Mouse (Mus musculus) hindbrain, postnatal 0 days (tissue): Measurements from ENCODE around the gene Qrsl1. TPM values are rescaled to one million over a fixed set of nuclear protein-coding genes. Genes with fewer than 3 reads are reported as not detected.

Experiments used
- ATAC-seq: fragments of 200-750 bp; cut with Nextera tagmentation; 2 replicates; pipeline ENCODE4 v1.8.0; 2017; ENCODE audit warnings: mild to moderate bottlenecking, moderate TSS enrichment, moderate library complexity
- DNase-seq: peaks from one replicate; pipeline ENCODE4 v3.0.0-alpha.2; 2015; ENCODE audit warnings: low spot score
- H3K27ac ChIP-seq: fragments of 300-500 bp; sonication (generic); 2 replicates; pipeline ENCODE4 v1.5.1; 2014; ENCODE audit warnings: mild to moderate bottlenecking
- H3K27me3 ChIP-seq: fragments of 300-500 bp; sonication (generic); 2 replicates; pipeline ENCODE4 v1.6.1; 2014; ENCODE audit warnings: low read length, mixed read lengths; ENCODE audit not compliant: insufficient read depth
- H3K36me3 ChIP-seq: fragments of 300-500 bp; sonication (generic); 2 replicates; pipeline ENCODE4 v1.6.1; 2014; ENCODE audit warnings: low read length, mixed read lengths; ENCODE audit not compliant: insufficient read depth
- H3K4me1 ChIP-seq: fragments of 300-500 bp; sonication (generic); 2 replicates; pipeline ENCODE4 v1.6.1; 2014; ENCODE audit warnings: antibody characterized with exemption, low read length, mixed read lengths; ENCODE audit not compliant: insufficient read depth
- H3K4me2 ChIP-seq: fragments of 300-500 bp; sonication (generic); 2 replicates; pipeline ENCODE4 v1.6.1; 2014; ENCODE audit warnings: low read depth, mild to moderate bottlenecking, low read length, moderate library complexity, mixed read lengths
- H3K4me3 ChIP-seq: fragments of 300-500 bp; sonication (generic); 2 replicates; pipeline ENCODE4 v1.5.1; 2014; ENCODE audit warnings: low read length
- H3K9ac ChIP-seq: fragments of 300-500 bp; sonication (generic); replicated peaks from 2 replicates; pipeline ENCODE4 v1.6.1; 2014; ENCODE audit warnings: mild to moderate bottlenecking, low read length, moderate library complexity, mixed read lengths
- H3K9me3 ChIP-seq: fragments of 300-500 bp; sonication (generic); 2 replicates; pipeline ENCODE4 v1.6.1; 2016; ENCODE audit warnings: low read length, mixed read lengths
- CTCF ChIP-seq: IDR thresholded peaks from 2 replicates; pipeline ENCODE4 v1.5.1; 2016; ENCODE audit warnings: antibody characterized with exemption, control low read depth, low read depth
- WGBS: fragments of 180-500 bp; shearing (Covaris S2); extraction: QIAGEN DNeasy Blood & Tissue Kit; methylation state at CpG from one replicate; pipeline ENCODE4 v1.1.7; 2014; 5-methylcytosine and 5-hydroxymethylcytosine counted together
- polyA plus RNA-seq: library from polyadenylated mRNA; unstranded; fragments of >200 nt; fragmentation: Nextera tagmentation; extraction: Ambion mirVana; gene quantifications from 2 replicates; pipeline ENCODE4 v1.2.1, GENCODE M21; 2015
- total RNA-seq: library from RNA; depleted of rRNA; stranded (reverse); fragments of >200 nt; gene quantifications from 2 replicates; pipeline ENCODE4 v1.2.3, GENCODE M21; 2014; rRNA removed

Qrsl1 gene
- total and polyA plus RNA-seq, 2 experiments from 2014 or later = 19.0 to 20.1 TPM

DNA sequence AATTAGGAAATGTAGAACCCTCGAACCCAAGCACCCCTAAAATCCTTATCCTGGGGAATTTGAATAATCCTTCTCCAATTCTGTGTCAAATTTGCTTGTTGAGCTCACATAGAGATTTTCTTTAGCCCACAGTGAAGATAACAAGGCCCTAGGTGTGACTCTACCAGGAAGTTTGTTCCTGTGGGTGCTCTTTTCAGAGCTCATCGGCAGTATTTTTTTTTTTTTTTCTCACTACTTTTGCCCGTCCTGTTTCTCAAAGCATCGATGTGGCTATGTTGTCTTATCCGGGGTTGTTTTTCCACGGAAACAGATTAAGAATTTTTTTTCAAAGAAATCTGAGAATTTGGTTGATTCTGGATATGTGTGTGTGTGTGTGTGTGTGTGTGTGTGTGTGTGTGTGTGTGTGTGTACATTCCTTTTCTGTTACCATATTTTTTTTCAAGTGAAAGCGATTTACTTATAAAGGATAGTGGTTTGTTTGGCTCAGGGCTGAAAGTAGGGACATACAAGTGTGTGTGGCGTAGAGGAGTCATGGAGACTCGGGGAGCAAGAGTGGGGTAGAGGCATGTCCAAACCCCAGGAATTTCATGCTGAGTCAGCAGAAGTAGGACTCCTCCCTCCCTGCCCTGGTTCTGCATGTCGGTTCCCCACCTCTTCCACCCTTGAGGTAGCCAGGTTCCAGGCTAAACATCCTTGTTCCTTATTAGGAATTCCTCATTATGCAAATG, 73.4 kb downstream of the Qrsl1 start:
- DNase-seq = no peak
- Histone ChIP-seq H3K9me3 (no peaks in the 10 kb centered on the region), H3K4me2 (no peak overlapping the region), H3K36me3 (no peaks in the 10 kb centered on the region), H3K4me3 (no peak overlapping the region), H3K27ac (no peak overlapping the region), H3K27me3 (no peaks in the 10 kb centered on the region), H3K4me1 (no peaks in the 10 kb centered on the region), H3K9ac (no peak overlapping the region)
- no peak for TF ChIP-seq CTCF
- no peak for ATAC-seq
- 95% methylated on average over 10 of the region's 10 CpGs for WGBS

- H3K27me3 ChIP-seq = no peaks in the 10 kb centered on the region
- H3K36me3 ChIP-seq = no peaks in the 10 kb centered on the region
- ATAC-seq (no peak), DNase-seq (no peak)
- H3K4me1 ChIP-seq = no peaks in the 10 kb centered on the region
- no peak overlapping the region for H3K4me3 ChIP-seq
- no peaks in the 10 kb centered on the region for H3K9me3 ChIP-seq
- no peak overlapping the region for H3K4me2 ChIP-seq
- H3K27ac ChIP-seq = no peak overlapping the region
- TF ChIP-seq CTCF = no peak
- 82% methylated on average over 14 of the region's 14 CpGs for WGBS
- H3K9ac ChIP-seq = no peak overlapping the region
These were observed 74.5 kb downstream of the Qrsl1 start for GRCm38 (mm10) chr10:43826773-43827621.

DNA sequence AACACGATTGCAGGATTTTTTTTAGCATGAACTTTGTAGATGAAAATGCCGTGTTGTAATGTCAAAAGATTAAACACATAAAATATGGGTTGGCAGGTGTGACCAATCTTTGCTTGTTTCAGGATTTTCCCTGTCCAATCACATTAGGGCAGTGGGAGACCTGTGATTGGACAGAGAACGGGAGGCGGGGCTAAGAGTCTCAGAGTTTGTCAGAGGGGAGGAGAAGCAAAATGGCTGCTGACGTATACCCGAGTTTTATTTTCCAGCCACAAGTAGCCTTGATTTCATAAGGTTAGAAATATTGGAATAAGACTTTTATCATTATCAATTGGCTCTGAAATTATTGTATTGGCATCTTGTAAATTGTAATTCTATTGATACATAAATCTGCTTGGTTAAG, 75.8 kb downstream of the Qrsl1 start:
- ATAC-seq (no peak), DNase-seq (no peak)
- Histone ChIP-seq H3K27ac (no peak overlapping the region), H3K9ac (no peak overlapping the region), H3K9me3 (no peaks in the 10 kb centered on the region), H3K27me3 (no peaks in the 10 kb centered on the region), H3K36me3 (no peaks in the 10 kb centered on the region), H3K4me2 (no peak overlapping the region), H3K4me3 (no peak overlapping the region), H3K4me1 (no peaks in the 10 kb centered on the region)
- WGBS = 94% methylated on average over 6 of the region's 6 CpGs
- TF ChIP-seq CTCF = no peak

DNA sequence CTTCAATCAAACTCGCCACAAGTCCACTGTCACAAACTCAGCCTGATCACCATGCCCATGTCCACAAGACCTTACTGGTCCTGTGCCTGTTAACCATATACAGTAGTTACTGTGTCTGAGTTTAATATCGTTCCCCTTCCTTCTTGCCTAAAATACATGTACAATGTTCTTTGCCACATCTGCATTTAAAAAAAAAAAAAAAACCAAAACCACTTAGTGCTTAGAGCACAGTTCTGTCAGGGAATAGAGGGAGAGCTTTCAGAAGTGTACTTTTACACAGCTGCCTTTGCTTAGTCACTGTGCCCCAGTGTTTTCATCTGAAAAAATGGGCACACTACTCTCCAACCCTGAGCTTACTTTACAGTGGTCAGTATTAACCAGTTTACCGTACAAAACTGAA, 76.8 kb downstream of the Qrsl1 start:
- ATAC-seq (no peak), DNase-seq (no peak)
- WGBS = 89% methylated on average over 3 of the region's 3 CpGs
- no peaks in the 10 kb centered on the region for H3K27me3 ChIP-seq
- H3K9me3 ChIP-seq = no peaks in the 10 kb centered on the region
- no peak overlapping the region for H3K4me3 ChIP-seq
- no peaks in the 10 kb centered on the region for H3K36me3 ChIP-seq
- no peaks in the 10 kb centered on the region for H3K4me1 ChIP-seq
- no peak for TF ChIP-seq CTCF
- H3K27ac ChIP-seq = no peak overlapping the region
- H3K4me2 ChIP-seq = no peak overlapping the region
- no peak overlapping the region for H3K9ac ChIP-seq

Other genes starting within 250 kb of the Qrsl1 start
- 4.2 and 4.4 TPM in 2 replicates for gene Rtn4ip1, start 62 bp upstream of the Qrsl1 start, total RNA-seq
- gene Rtn4ip1, start 62 bp upstream of the Qrsl1 start, polyA plus RNA-seq = 10.4 and 11.7 TPM in 2 replicates
- 0.10 and 0.43 TPM in 2 replicates for gene Crybg1, start 247.1 kb upstream of the Qrsl1 start, total RNA-seq
- 0.16 TPM in 2 replicates for gene Crybg1, start 247.1 kb upstream of the Qrsl1 start, polyA plus RNA-seq